Mouse (Mus musculus) megakaryocyte, embryonic 14.5 days (primary cell): Measurements from ENCODE around the gene 2310079G19Rik.

Experiments used
- FLI1 ChIP-seq: IDR thresholded peaks from 2 replicates; pipeline ENCODE4 v1.6.1; 2012; ENCODE audit warnings: low read length, inconsistent platforms, mixed read lengths
- GATA1 ChIP-seq: IDR thresholded peaks from 3 replicates; pipeline ENCODE4 v1.6.1; 2012; ENCODE audit warnings: mixed read lengths, low read length, inconsistent platforms, borderline replicate concordance

GRCm38 (mm10) chr16:88651082-88651481 lies 23.6 kb upstream of the 2310079G19Rik start:
- no peak for TF ChIP-seq GATA1
- TF ChIP-seq FLI1: no peak
